In genomic region chr9:27937660-27938059, GRCm38 (mm10) we compare ENCODE assay signal across 32 mouse cellular contexts.
A peak's percentile ranks its signal among the peaks of the same experiment; 100 is the strongest.
DNase-seq lines count a peak whose midpoint lies in the region; ATAC-seq and TF ChIP-seq lines count a peak whose summit lies in the region.
"Had no signal": no experiment of that assay in that cellular context is flagged by ENCODE, and none has a peak within 500 bp of the region (broad histone marks: within the 10 kb centered on the region; RNA-seq: fewer than 3 reads in every experiment).

No protein-coding gene starts in this region.

- ATAC-seq in limb, embryonic 14.5 days (ENCODE audit: low FRiP score, low read depth): peak; percentile 90
- no peak for ATAC-seq in liver, postnatal 0 days
- no peak for ATAC-seq in midbrain, embryonic 14.5 days (ENCODE audit: low FRiP score, low TSS enrichment)
- ATAC-seq: activated CD4-positive, CD25-positive, alpha-beta regulatory T cell, adult 4 months; forebrain, embryonic 13.5 days; intestine, embryonic 16.5 days had no signal

- H3K4me2 ChIP-seq in limb, embryonic 14.5 days (replicated peaks; ENCODE audit: low read depth, low read length, severe bottlenecking): no peak overlapping the region
- H3K4me2 ChIP-seq in liver, postnatal 0 days (ENCODE audit: low read depth, low read length): no peak overlapping the region
- no peak overlapping the region for H3K4me2 ChIP-seq in midbrain, embryonic 14.5 days (ENCODE audit: low read length)
- H3K4me2 ChIP-seq: embryonic facial prominence, embryonic 15.5 days; forebrain, embryonic 13.5 days; heart, embryonic 12.5 days; hindbrain, embryonic 13.5 days; lung, embryonic 14.5 days; midbrain, embryonic 12.5 days had no signal

- H3K27ac ChIP-seq in gastrocnemius, adult 2 months: peak overlapping the region; percentile 79
- H3K27ac ChIP-seq in limb, embryonic 14.5 days (replicated peaks; ENCODE audit: low read depth, low read length): no peak overlapping the region
- no peak overlapping the region for H3K27ac ChIP-seq in liver, postnatal 0 days (ENCODE audit: low read depth)
- H3K27ac ChIP-seq in midbrain, embryonic 10.5 days (replicated peaks): no peak overlapping the region
- H3K27ac ChIP-seq in midbrain, embryonic 14.5 days (replicated peaks; ENCODE audit: low read depth, low read length): no peak overlapping the region
- H3K27ac ChIP-seq: embryonic facial prominence, embryonic 10.5 days; embryonic facial prominence, embryonic 15.5 days; forebrain, embryonic 13.5 days; heart, adult 2 months; hindbrain, embryonic 13.5 days; liver, embryonic 14.5 days; midbrain, embryonic 12.5 days had no signal

- intact Hi-C loops in gastrocnemius, adult 2 months (cut with DNase I): loop anchor here (10.0 kb wide), 1 partner anchor 167 kb away; no protein-coding TSS in a partner anchor

- WGBS in limb, embryonic 14.5 days: 14% methylated on average over 5 of the region's 5 CpGs
- WGBS in liver, postnatal 0 days (ENCODE audit: insufficient replicate concordance): 68% methylated on average over 5 of the region's 5 CpGs
- WGBS in midbrain, embryonic 10.5 days: 89% methylated on average over 5 of the region's 5 CpGs
- WGBS in midbrain, embryonic 14.5 days: 94% methylated on average over 5 of the region's 5 CpGs

- H3K9me3 ChIP-seq in limb, embryonic 14.5 days (ENCODE audit: control insufficient read depth, low read length): no peaks in the 10 kb centered on the region
- no peaks in the 10 kb centered on the region for H3K9me3 ChIP-seq in liver, postnatal 0 days (ENCODE audit: low read length)
- no peaks in the 10 kb centered on the region for H3K9me3 ChIP-seq in midbrain, embryonic 10.5 days (replicated peaks)
- H3K9me3 ChIP-seq in midbrain, embryonic 14.5 days (ENCODE audit: control insufficient read depth, low read length): no peaks in the 10 kb centered on the region
- H3K9me3 ChIP-seq: embryonic facial prominence, embryonic 10.5 days; heart, embryonic 12.5 days; hindbrain, embryonic 13.5 days; midbrain, embryonic 12.5 days had no signal

- TF ChIP-seq EP300 in liver, postnatal 0 days (IDR thresholded peaks at IDR 0.05; ENCODE audit: low read depth): no peak

- TF ChIP-seq POLR2A in limb, embryonic 14.5 days (IDR thresholded peaks at IDR 0.05; ENCODE audit: borderline replicate concordance, extremely low read depth, insufficient read depth, insufficient read length): no peak

- no peak for TF ChIP-seq CTCF in gastrocnemius, adult 2 months (IDR thresholded peaks at IDR 0.05)
- TF ChIP-seq CTCF in liver, postnatal 0 days (IDR thresholded peaks at IDR 0.05; ENCODE audit: low read depth): no peak

- no peak overlapping the region for H3K9ac ChIP-seq in limb, embryonic 14.5 days (ENCODE audit: low read depth, low read length, severe bottlenecking)
- no peak overlapping the region for H3K9ac ChIP-seq in liver, postnatal 0 days (replicated peaks)
- H3K9ac ChIP-seq in midbrain, embryonic 14.5 days (replicated peaks; ENCODE audit: low read length): no peak overlapping the region
- H3K9ac ChIP-seq: embryonic facial prominence, embryonic 15.5 days; forebrain, embryonic 13.5 days; heart, embryonic 12.5 days; hindbrain, embryonic 13.5 days; liver, embryonic 14.5 days; lung, embryonic 14.5 days; midbrain, embryonic 12.5 days had no signal

- H3K4me3 ChIP-seq in gastrocnemius, adult 2 months: no peak overlapping the region
- no peak overlapping the region for H3K4me3 ChIP-seq in limb, embryonic 14.5 days (replicated peaks; ENCODE audit: low read length)
- H3K4me3 ChIP-seq in liver, postnatal 0 days (ENCODE audit: low read depth, low read length): no peak overlapping the region
- no peak overlapping the region for H3K4me3 ChIP-seq in midbrain, embryonic 10.5 days
- no peak overlapping the region for H3K4me3 ChIP-seq in midbrain, embryonic 14.5 days (replicated peaks; ENCODE audit: low read depth, low read length)
- H3K4me3 ChIP-seq: embryonic facial prominence, embryonic 10.5 days; embryonic facial prominence, embryonic 15.5 days; forebrain, embryonic 13.5 days; heart, adult 2 months; heart, embryonic 12.5 days; hindbrain, embryonic 13.5 days; midbrain, embryonic 12.5 days had no signal

- no peaks in the 10 kb centered on the region for H3K27me3 ChIP-seq in limb, embryonic 14.5 days (ENCODE audit: control insufficient read depth, insufficient read depth, low read length)
- H3K27me3 ChIP-seq in liver, postnatal 0 days (ENCODE audit: insufficient read depth, low read length): no peaks in the 10 kb centered on the region
- no peaks in the 10 kb centered on the region for H3K27me3 ChIP-seq in midbrain, embryonic 10.5 days (ENCODE audit: low read depth, poor library complexity, severe bottlenecking)
- no peaks in the 10 kb centered on the region for H3K27me3 ChIP-seq in midbrain, embryonic 14.5 days (ENCODE audit: control insufficient read depth, insufficient read depth, low read length)
- H3K27me3 ChIP-seq: CH12.LX; embryonic facial prominence, embryonic 15.5 days; forebrain, embryonic 13.5 days; heart, embryonic 12.5 days; hindbrain, embryonic 13.5 days; midbrain, embryonic 12.5 days had no signal

- DNase-seq in gastrocnemius, adult 2 months: no peak
- DNase-seq in gastrocnemius, postnatal 25 days: no peak
- peak; percentile 13 for DNase-seq in embryo, embryonic 10 days (ENCODE audit: low spot score)
- DNase-seq in forelimb bud, embryonic 11.5 days (ENCODE audit: low read depth, low spot score): peak; percentile 75
- DNase-seq in limb, embryonic 14.5 days (ENCODE audit: low spot score): peak; percentile 76
- no peak for DNase-seq in liver, postnatal 0 days
- no peak for DNase-seq in midbrain, embryonic 10.5 days (ENCODE audit: low spot score)
- no peak for DNase-seq in midbrain, embryonic 14.5 days
- DNase-seq: adrenal gland, adult 2 months; adrenal gland, postnatal 36 days; cerebellum, adult 18-20 months; cerebellum, postnatal 14 days; heart, adult 2 months; heart, postnatal 4 days; kidney, adult 8-10 months; layer of hippocampus, postnatal 36 days; liver; lung, embryonic 14.5 days; lung, postnatal 14 days; right cerebral cortex, postnatal 14 days; thymus, adult 18-20 months; thymus, postnatal 25 days had no signal

- no peaks in the 10 kb centered on the region for H3K36me3 ChIP-seq in limb, embryonic 14.5 days (ENCODE audit: control insufficient read depth, insufficient read depth, low read length)
- H3K36me3 ChIP-seq in liver, postnatal 0 days (replicated peaks; ENCODE audit: insufficient read depth, low read length): no peaks in the 10 kb centered on the region
- H3K36me3 ChIP-seq in midbrain, embryonic 10.5 days: no peaks in the 10 kb centered on the region
- no peaks in the 10 kb centered on the region for H3K36me3 ChIP-seq in midbrain, embryonic 14.5 days (ENCODE audit: control insufficient read depth, insufficient read depth, low read length)
- H3K36me3 ChIP-seq: embryonic facial prominence, embryonic 10.5 days; embryonic facial prominence, embryonic 15.5 days; heart, embryonic 12.5 days; hindbrain, embryonic 13.5 days; midbrain, embryonic 12.5 days had no signal

- H3K4me1 ChIP-seq in limb, embryonic 14.5 days (ENCODE audit: control insufficient read depth, insufficient read depth, low read length): peaks cover 6% of the 10 kb centered on the region; the same call in 1 of the 2 replicates
- H3K4me1 ChIP-seq in liver, postnatal 0 days (ENCODE audit: insufficient read depth): no peaks in the 10 kb centered on the region
- H3K4me1 ChIP-seq in midbrain, embryonic 10.5 days: no peaks in the 10 kb centered on the region
- no peaks in the 10 kb centered on the region for H3K4me1 ChIP-seq in midbrain, embryonic 14.5 days (ENCODE audit: control insufficient read depth, insufficient read depth, low read length)
- H3K4me1 ChIP-seq: embryonic facial prominence, embryonic 10.5 days; embryonic facial prominence, embryonic 15.5 days; forebrain, embryonic 13.5 days; hindbrain, embryonic 13.5 days; midbrain, embryonic 12.5 days had no signal

Comparison
In these comparisons a context has a peak if more than half of its experiments do, and no peak if none do; other contexts are left out.
1. DNase-seq: peak in embryo, embryonic 10 days (single experiment), forelimb bud, embryonic 11.5 days (single experiment) and limb, embryonic 14.5 days (single experiment); none in gastrocnemius, adult 2 months (single experiment), gastrocnemius, postnatal 25 days (single experiment), liver, postnatal 0 days (single experiment), midbrain, embryonic 10.5 days (single experiment) and midbrain, embryonic 14.5 days (single experiment).